In genomic region chr17:84274999-84275398, GRCm38 (mm10) we compare ENCODE assay signal across 10 mouse cellular contexts.
DNase-seq lines count a peak whose midpoint lies in the region; ATAC-seq and TF ChIP-seq lines count a peak whose summit lies in the region.
"Had no signal": no experiment of that assay in that cellular context is flagged by ENCODE, and none has a peak within 500 bp of the region (broad histone marks: within the 10 kb centered on the region; RNA-seq: fewer than 3 reads in every experiment).

No protein-coding gene starts in this region.

- no peak for TF ChIP-seq CTCF in bone marrow macrophage, adult 2 months (IDR thresholded peaks at IDR 0.05; ENCODE audit: low read depth, low read length)
- no peak for TF ChIP-seq CTCF in heart, postnatal 0 days (IDR thresholded peaks at IDR 0.05; ENCODE audit: low read depth)

- H3K4me1 ChIP-seq in heart, embryonic 15.5 days (replicated peaks) = peaks cover 54% of the 10 kb centered on the region
- peaks cover 49% of the 10 kb centered on the region for H3K4me1 ChIP-seq in bone marrow macrophage, adult 2 months (ENCODE audit: control insufficient read depth, insufficient read depth, low read length)
- peaks cover 36% of the 10 kb centered on the region for H3K4me1 ChIP-seq in heart, postnatal 0 days (ENCODE audit: control insufficient read depth, insufficient read depth)
- H3K4me1 ChIP-seq in intestine, embryonic 16.5 days (ENCODE audit: control insufficient read depth, insufficient read depth, low read length) = peaks cover 26% of the 10 kb centered on the region

- no peaks in the 10 kb centered on the region for H3K9me3 ChIP-seq in heart, embryonic 15.5 days (replicated peaks)
- H3K9me3 ChIP-seq in heart, postnatal 0 days (replicated peaks; ENCODE audit: control insufficient read depth, low read length) = no peaks in the 10 kb centered on the region
- H3K9me3 ChIP-seq in intestine, embryonic 16.5 days (ENCODE audit: control insufficient read depth, low read length) = no peaks in the 10 kb centered on the region

- TF ChIP-seq POLR2A in bone marrow macrophage, adult 2 months (IDR thresholded peaks at IDR 0.05; ENCODE audit: borderline replicate concordance, low read depth, low read length) = no peak

- WGBS in heart, embryonic 15.5 days = 50% methylated on average over 3 of the region's 3 CpGs
- 40% methylated on average over 3 of the region's 3 CpGs for WGBS in heart, postnatal 0 days
- 74% methylated on average over 3 of the region's 3 CpGs for WGBS in intestine, embryonic 16.5 days

- no peak overlapping the region for H3K4me3 ChIP-seq in heart, embryonic 15.5 days
- H3K4me3 ChIP-seq in bone marrow macrophage, adult 2 months (ENCODE audit: insufficient read depth, low read length) = no peak overlapping the region
- no peak overlapping the region for H3K4me3 ChIP-seq in heart, postnatal 0 days (ENCODE audit: low read depth, low read length)
- H3K4me3 ChIP-seq in intestine, embryonic 16.5 days (ENCODE audit: low read length) = no peak overlapping the region

- H3K27me3 ChIP-seq in heart, embryonic 15.5 days = no peaks in the 10 kb centered on the region
- no peaks in the 10 kb centered on the region for H3K27me3 ChIP-seq in heart, postnatal 0 days (ENCODE audit: control insufficient read depth, insufficient read depth, low read length)
- no peaks in the 10 kb centered on the region for H3K27me3 ChIP-seq in intestine, embryonic 16.5 days (replicated peaks; ENCODE audit: control insufficient read depth, insufficient read depth, low read length)
- H3K27me3 ChIP-seq: CH12.LX had no signal

- no peak for DNase-seq in heart, adult 18-20 months
- DNase-seq in heart, postnatal 0 days (ENCODE audit: low spot score) = no peak
- no peak for DNase-seq in adrenal gland, postnatal 25 days
- DNase-seq in frontal cortex, postnatal 10 days (ENCODE audit: low spot score in 2 of 2) = no peak
- DNase-seq: cerebellum, adult 9-10 months had no signal

- no peak overlapping the region for H3K4me2 ChIP-seq in heart, embryonic 15.5 days
- H3K4me2 ChIP-seq in heart, postnatal 0 days (ENCODE audit: low read depth, low read length) = no peak overlapping the region
- H3K4me2 ChIP-seq in intestine, embryonic 16.5 days (ENCODE audit: low read depth, low read length) = no peak overlapping the region

- H3K9ac ChIP-seq in heart, embryonic 15.5 days = no peak overlapping the region
- no peak overlapping the region for H3K9ac ChIP-seq in heart, postnatal 0 days (replicated peaks; ENCODE audit: low read depth, low read length)
- H3K9ac ChIP-seq in intestine, embryonic 16.5 days (ENCODE audit: low read depth, low read length) = no peak overlapping the region

- peak; percentile 24; the same call in 1 of the 2 replicates for ATAC-seq in heart, embryonic 15.5 days (replicated peaks; ENCODE audit: insufficient number of reproducible peaks, insufficient read depth, low FRiP score, low read depth)
- peak; percentile 43; the same call in 1 of the 2 replicates for ATAC-seq in heart, postnatal 0 days (ENCODE audit: insufficient read depth, low read depth)
- peak; percentile 83 for ATAC-seq in megakaryocyte progenitor cell, adult 5-6 weeks (replicated peaks; ENCODE audit: poor library complexity)
- ATAC-seq in intestine, embryonic 16.5 days = no peak

- no peak for TF ChIP-seq EP300 in heart, postnatal 0 days (IDR thresholded peaks at IDR 0.05; ENCODE audit: low read depth)

- peak overlapping the region; percentile 91 for H3K27ac ChIP-seq in heart, embryonic 15.5 days
- H3K27ac ChIP-seq in bone marrow macrophage, adult 2 months (ENCODE audit: insufficient read depth, low read depth, low read length) = peak overlapping the region; percentile 14
- peak overlapping the region; percentile 93 for H3K27ac ChIP-seq in heart, postnatal 0 days (ENCODE audit: low read depth)
- no peak overlapping the region for H3K27ac ChIP-seq in intestine, embryonic 16.5 days (ENCODE audit: low read length)

- H3K36me3 ChIP-seq in heart, embryonic 15.5 days = no peaks in the 10 kb centered on the region
- H3K36me3 ChIP-seq in heart, postnatal 0 days (replicated peaks; ENCODE audit: control insufficient read depth, insufficient read depth, low read length) = no peaks in the 10 kb centered on the region
- no peaks in the 10 kb centered on the region for H3K36me3 ChIP-seq in intestine, embryonic 16.5 days (ENCODE audit: control insufficient read depth, insufficient read depth, low read length)
